Mouse (Mus musculus): ENCODE measurements around the gene Olfr1047.
"Not testable (repeated sequence)": the region's sequence is repeated elsewhere in the genome, so short reads cannot be mapped to it uniquely, and the experiment has no call there.

Olfr1047 gene

DNA sequence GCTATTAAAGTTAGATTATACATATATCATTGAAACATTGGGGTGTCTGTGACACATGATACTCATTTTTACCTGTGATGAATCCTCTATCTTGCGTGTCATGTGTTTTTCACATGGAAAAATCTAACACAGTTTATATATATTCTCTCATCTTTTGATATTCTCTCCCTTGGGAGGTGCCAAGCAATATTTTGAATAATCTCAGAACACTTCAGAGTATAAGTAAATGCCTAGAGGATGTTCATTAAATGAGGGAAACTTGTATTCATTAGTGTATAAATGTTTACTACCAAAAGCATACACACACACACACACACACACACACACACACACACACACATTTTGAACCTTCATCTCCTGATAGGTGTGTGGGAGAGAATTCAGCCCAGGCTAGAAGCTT lies at the start of gene Olfr1047:
TSS of gene Olfr1047 (minus strand) at position 101 of the 400 bp plus-strand sequence.
- no peak for DNase-seq (ENCODE audit: low read depth)

DNA sequence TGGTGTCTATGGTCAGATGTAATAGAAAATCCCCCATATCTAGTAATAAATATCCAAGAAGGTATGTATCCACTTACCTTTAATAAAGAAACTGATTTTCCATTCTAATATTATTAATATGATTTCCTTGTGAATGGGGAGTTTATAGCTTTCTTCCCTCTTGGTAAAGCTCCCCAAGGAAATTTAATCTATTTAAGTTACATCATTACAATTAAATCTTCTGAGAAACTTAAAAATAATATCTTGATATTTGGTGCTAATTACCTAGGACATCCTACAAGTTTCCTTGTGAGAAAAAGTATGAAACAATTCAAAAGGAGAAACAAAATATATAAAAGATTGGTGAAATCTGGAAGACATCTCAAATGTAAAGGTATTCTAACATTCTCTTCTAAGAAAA lies 47.8 kb upstream of the Olfr1047 start, which contains the start of gene Olfr1051:
TSS of gene Olfr1051 (minus strand) at position 101 of the 400 bp plus-strand sequence.
- not testable (repeated sequence) for DNase-seq (ENCODE audit: low read depth)

DNA sequence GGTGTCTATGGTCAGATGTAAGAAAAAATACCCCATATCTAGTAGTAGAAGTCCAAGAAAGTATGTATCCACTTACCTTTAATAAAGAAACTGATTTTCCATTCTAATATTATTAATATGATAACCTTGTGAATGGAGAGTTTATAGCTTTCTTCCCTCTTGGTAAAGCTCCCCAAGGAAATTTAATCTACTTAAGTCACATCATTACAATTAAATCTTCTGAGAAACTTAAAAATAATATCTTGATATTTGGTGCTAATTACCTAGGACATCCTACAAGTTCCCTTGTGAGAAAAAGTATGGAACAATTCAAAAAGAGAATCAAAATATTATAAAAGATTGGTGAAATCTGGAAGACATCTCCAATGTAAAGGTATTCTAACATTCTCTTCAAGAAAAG lies 27.0 kb upstream of the Olfr1047 start, which contains the start of gene Olfr1049:
TSS of gene Olfr1049 (minus strand) at position 101 of the 400 bp plus-strand sequence.
- not testable (repeated sequence) for DNase-seq (ENCODE audit: low read depth)

DNA sequence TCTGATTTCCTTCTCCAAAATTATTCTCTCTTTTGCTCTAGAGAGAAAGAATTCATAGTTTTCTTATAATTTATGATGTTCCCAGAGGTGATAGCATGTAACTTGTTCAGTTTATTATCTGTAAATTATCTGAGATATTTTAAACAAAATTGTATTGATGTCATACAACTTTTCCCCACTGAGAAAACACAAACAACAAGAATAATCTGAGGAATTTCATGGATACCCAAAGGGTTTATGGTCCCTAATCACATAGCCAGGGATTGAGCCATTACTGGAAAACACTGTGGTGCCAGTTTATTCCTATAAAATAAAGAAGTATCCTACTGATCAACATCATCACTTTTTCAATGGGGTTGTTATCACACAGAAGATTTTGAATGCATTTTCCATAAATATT lies 9.0 kb upstream of the Olfr1047 start, which contains the start of gene Olfr1048:
TSS of gene Olfr1048 (minus strand) at position 101 of the 400 bp plus-strand sequence.
- no peak for DNase-seq (ENCODE audit: low read depth)

DNA sequence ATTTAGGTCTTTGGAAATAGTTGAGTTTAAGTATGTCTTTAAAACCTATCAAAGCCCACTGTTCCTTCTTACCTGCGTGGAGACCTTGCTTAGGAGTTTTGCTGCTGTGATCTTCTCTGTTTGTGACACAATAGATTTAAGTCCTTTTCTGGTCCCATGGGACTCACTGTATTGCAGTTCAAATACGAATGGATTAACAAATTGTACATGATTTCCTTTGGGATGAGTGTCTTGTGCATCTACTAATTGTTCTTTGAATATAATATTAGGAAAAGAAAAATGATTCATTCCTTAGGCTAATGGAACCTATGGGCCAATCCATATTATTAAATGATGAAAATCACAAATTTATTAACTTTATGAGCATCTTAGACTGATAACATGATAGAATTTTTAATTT lies 12.0 kb downstream of the Olfr1047 start, which contains the start of gene Olfr1046:
TSS of gene Olfr1046 (minus strand) at position 101 of the 400 bp plus-strand sequence.
- DNase-seq (ENCODE audit: low read depth) = no peak

DNA sequence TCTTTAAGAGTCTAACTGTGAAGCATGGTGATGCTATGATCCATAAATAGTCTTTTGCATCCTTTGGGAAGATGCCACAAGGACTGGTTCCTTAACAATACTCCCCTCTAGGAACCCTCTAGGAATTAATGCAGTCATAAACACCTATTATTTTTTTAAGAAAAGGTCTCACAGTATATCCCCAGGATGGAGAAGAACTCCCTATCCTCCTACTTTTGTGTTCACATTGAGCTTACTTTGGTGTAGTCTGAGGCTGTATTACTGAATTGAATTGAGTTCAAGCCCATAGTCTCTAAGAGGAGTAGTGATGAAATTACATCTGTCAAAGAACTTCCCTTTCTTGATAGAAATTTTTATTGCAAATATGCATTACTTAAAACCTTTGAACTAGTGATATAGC lies 28.3 kb downstream of the Olfr1047 start, which contains the start of gene Olfr1045:
TSS of gene Olfr1045 (minus strand) at position 101 of the 400 bp plus-strand sequence.
- no peak for DNase-seq (ENCODE audit: low read depth)

DNA sequence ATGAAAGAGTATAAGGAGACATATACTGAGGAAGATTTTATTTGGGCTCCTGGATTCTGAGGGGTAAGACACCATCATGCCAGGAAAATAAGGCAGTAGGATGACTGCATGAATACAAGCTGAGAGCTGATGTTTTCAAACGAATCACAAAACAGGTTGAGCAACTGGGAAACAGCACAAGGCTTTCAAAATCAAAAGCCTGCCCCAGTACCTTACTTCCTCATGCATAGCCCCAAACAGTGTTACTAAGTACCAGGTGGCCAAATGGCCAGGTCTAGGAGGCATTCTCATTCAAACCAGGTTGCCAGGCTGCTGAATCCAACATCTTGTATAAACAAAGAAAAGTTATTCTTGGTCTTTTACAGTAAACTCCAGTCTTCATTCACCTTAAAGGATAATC lies 35.3 kb downstream of the Olfr1047 start:
- DNase-seq (ENCODE audit: low read depth) = no peak

DNA sequence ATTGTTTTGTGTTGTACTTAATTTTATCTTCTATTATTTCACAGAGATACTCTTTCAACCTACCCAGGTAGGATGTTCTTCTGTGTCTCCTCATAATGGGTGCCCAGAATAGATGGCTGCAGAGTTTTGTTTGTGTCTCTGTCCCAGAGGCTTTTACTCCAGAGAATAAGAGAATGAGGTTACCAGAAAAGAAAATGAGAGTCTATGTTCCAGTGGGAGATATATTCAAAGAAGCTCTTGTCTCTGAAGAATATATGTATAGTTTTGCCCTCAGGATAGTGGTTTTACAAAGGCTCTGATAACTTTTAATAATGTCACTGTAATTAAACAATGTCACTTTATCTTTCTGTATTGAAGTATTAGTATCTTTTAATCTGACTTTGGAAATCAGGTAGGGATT lies 45.6 kb downstream of the Olfr1047 start, which contains the start of gene Olfr52:
TSS of gene Olfr52 (minus strand) at position 101 of the 400 bp plus-strand sequence.
- no peak for DNase-seq (ENCODE audit: low read depth)

DNA sequence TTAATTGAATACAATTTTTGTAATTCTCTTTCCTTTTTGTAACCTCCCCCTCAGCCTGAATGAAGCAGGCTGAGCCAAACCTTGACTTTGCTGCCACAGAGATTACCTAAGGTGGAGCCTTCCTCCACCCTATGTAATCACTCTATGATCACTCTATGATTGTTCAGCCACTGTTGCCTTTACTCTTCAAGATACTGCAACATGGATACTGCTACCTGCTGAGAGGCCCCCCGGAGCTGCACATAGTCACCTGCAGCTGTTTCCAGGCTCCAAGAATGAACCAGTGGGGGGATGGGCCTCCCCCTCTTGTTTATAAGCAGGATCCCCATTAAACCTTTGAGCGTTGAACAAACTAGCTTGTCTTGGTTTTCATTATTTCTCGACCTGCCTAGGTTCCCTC lies 51.3 kb downstream of the Olfr1047 start:
- no peak for DNase-seq (ENCODE audit: low read depth)

DNA sequence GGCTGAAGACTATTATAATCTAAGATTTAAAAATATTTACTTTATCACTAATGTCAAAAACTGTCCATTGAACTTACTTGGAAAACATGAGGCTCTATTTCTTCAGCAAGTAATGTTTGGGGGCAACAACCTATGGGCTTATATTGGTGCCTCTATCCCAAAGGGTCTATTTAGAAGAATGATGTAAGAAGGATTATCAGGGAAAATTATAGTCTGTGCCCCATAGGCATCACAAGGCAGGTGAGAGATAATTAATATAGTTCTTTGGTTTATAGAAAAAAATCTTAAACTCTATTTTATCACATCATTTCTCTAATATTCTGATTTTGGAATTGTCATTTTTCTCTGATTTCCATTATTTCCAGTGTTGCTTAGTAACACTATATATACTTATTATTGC lies 53.5 kb downstream of the Olfr1047 start, which contains the start of gene Olfr1044:
TSS of gene Olfr1044 (minus strand) at position 101 of the 400 bp plus-strand sequence.
- DNase-seq (ENCODE audit: low read depth) = no peak
